ENCODE assay signal across 31 mouse cellular contexts in the genomic region with DNA sequence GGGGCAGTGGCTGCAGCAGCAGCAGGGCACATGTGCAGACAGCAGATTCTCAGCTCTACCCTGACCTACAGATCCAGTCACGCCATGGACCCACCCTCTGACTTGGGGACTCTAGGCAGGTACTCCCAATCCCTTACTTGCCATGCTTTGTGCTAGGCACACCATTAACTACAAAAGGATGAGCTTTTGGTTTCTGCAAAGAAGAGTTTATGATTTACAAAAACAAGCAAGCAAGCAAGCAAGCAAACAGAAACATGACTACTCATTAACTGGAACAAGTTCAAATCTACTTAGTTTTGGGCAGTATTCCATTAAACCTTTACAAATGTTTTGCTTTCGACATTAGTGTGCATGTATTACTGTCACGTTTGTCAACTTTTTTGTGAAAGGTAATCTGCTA.
"Had no signal": no experiment of that assay in that cellular context is flagged by ENCODE, and none has a peak within 500 bp of the region (broad histone marks: within the 10 kb centered on the region; RNA-seq: fewer than 3 reads in every experiment).

No protein-coding gene starts in this region.

- H3K9ac ChIP-seq: heart, embryonic 12.5 days; heart, embryonic 13.5 days; heart, embryonic 15.5 days; hindbrain, embryonic 12.5 days; hindbrain, embryonic 13.5 days; hindbrain, embryonic 14.5 days; hindbrain, embryonic 15.5 days; intestine, embryonic 15.5 days; kidney, embryonic 15.5 days had no signal

- H3K4me2 ChIP-seq: heart, embryonic 11.5 days; heart, embryonic 12.5 days; heart, embryonic 13.5 days; heart, embryonic 15.5 days; hindbrain, embryonic 12.5 days; hindbrain, embryonic 13.5 days; hindbrain, embryonic 14.5 days; hindbrain, embryonic 15.5 days; intestine, embryonic 15.5 days; kidney, embryonic 15.5 days had no signal

- ATAC-seq: hindbrain, embryonic 16.5 days; hindbrain, postnatal 0 days; inflammation-experienced regulatory T-cells, adult 6 months; intestine, embryonic 15.5 days; intestine, embryonic 16.5 days; intestine, postnatal 0 days had no signal

- H3K27me3 ChIP-seq: heart, embryonic 12.5 days; heart, embryonic 13.5 days; heart, embryonic 15.5 days; hindbrain, embryonic 12.5 days; hindbrain, embryonic 13.5 days; hindbrain, embryonic 15.5 days; intestine, embryonic 15.5 days; kidney, embryonic 15.5 days had no signal

- H3K9me3 ChIP-seq: heart, embryonic 10.5 days; heart, embryonic 12.5 days; heart, embryonic 13.5 days; heart, embryonic 15.5 days; hindbrain, embryonic 10.5 days; hindbrain, embryonic 12.5 days; hindbrain, embryonic 13.5 days; hindbrain, embryonic 15.5 days; intestine, embryonic 15.5 days; kidney, embryonic 15.5 days had no signal

- DNase-seq: heart, adult 2 months; heart, postnatal 10 days; heart, postnatal 14 days; heart, postnatal 36 days; heart, postnatal 4 days; kidney, adult 18-20 months; kidney, postnatal 10 days; kidney, postnatal 14 days; kidney, postnatal 25 days; layer of hippocampus, adult 9-11 months; layer of hippocampus, postnatal 36 days had no signal

- H3K4me1 ChIP-seq: heart, embryonic 10.5 days; heart, embryonic 12.5 days; heart, embryonic 13.5 days; heart, embryonic 15.5 days; hindbrain, embryonic 10.5 days; hindbrain, embryonic 12.5 days; hindbrain, embryonic 13.5 days; intestine, embryonic 15.5 days; kidney, embryonic 15.5 days had no signal

- H3K27ac ChIP-seq: heart, adult 2 months; heart, embryonic 10.5 days; heart, embryonic 13.5 days; heart, embryonic 15.5 days; hindbrain, embryonic 10.5 days; hindbrain, embryonic 12.5 days; hindbrain, embryonic 13.5 days; hindbrain, embryonic 14.5 days; hindbrain, embryonic 15.5 days; hindbrain, postnatal 0 days; intestine, embryonic 15.5 days; kidney, embryonic 15.5 days; kidney, postnatal 0 days; layer of hippocampus, adult 2 months; left cerebral cortex, adult 2 months had no signal

- H3K36me3 ChIP-seq: heart, embryonic 10.5 days; heart, embryonic 12.5 days; heart, embryonic 13.5 days; heart, embryonic 15.5 days; hindbrain, embryonic 10.5 days; hindbrain, embryonic 12.5 days; hindbrain, embryonic 13.5 days; hindbrain, embryonic 15.5 days; intestine, embryonic 15.5 days; kidney, embryonic 15.5 days had no signal

- H3K4me3 ChIP-seq: heart, adult 2 months; heart, embryonic 10.5 days; heart, embryonic 12.5 days; heart, embryonic 13.5 days; heart, embryonic 15.5 days; hindbrain, embryonic 10.5 days; hindbrain, embryonic 12.5 days; hindbrain, embryonic 13.5 days; hindbrain, embryonic 15.5 days; intestine, embryonic 15.5 days; kidney, embryonic 15.5 days; layer of hippocampus, adult 2 months; left cerebral cortex, adult 2 months had no signal
